Mouse (Mus musculus) liver, adult 2 months (tissue): ENCODE results near the gene Rbm7. TPM values are rescaled to one million over a fixed set of nuclear protein-coding genes. Genes with fewer than 3 reads are reported as not detected.
"Not testable (repeated sequence)": the region's sequence is repeated elsewhere in the genome, so short reads cannot be mapped to it uniquely, and the experiment has no call there.

Experiments
- DNase-seq: peaks from one replicate; pipeline ENCODE4 v3.0.0-alpha.2; 2011; ENCODE audit warnings: low read depth, low spot score; ENCODE audit errors: extremely low read depth
- H3K27ac ChIP-seq: fragments of 200-500 bp; replicated peaks from 2 replicates; pipeline ENCODE4 v1.5.1; 2012; ENCODE audit warnings: low read depth, mild to moderate bottlenecking, control low read depth, inconsistent platforms, low read length; ENCODE audit not compliant: insufficient read depth
- H3K27me3 ChIP-seq: fragments of 200-500 bp; 2 replicates; pipeline ENCODE4 v1.6.1; 2012; ENCODE audit warnings: mild to moderate bottlenecking, moderate library complexity, low read length, inconsistent platforms; ENCODE audit not compliant: control insufficient read depth, insufficient read depth
- H3K36me3 ChIP-seq: fragments of 200-500 bp; 2 replicates; pipeline ENCODE4 v1.6.1; 2012; ENCODE audit warnings: low read length, inconsistent platforms; ENCODE audit not compliant: control insufficient read depth, insufficient read depth
- H3K4me1 ChIP-seq: fragments of 200-500 bp; 2 replicates; pipeline ENCODE4 v1.6.1; 2011; ENCODE audit warnings: low read length; ENCODE audit not compliant: control insufficient read depth, insufficient read depth
- H3K4me3 ChIP-seq: fragments of 200-500 bp; 2 replicates; pipeline ENCODE4 v1.5.1; 2011; ENCODE audit warnings: low read depth, mild to moderate bottlenecking, control low read depth, low read length, moderate library complexity; ENCODE audit not compliant: insufficient read depth
- H3K79me2 ChIP-seq: fragments of 200-500 bp; 2 replicates; pipeline ENCODE4 v1.6.1; 2012; ENCODE audit warnings: inconsistent platforms, mild to moderate bottlenecking, low read length, moderate library complexity; ENCODE audit not compliant: control insufficient read depth, insufficient read depth
- H3K9ac ChIP-seq: fragments of 200-500 bp; 2 replicates; pipeline ENCODE4 v1.6.1; 2012; ENCODE audit warnings: low read depth, mild to moderate bottlenecking, control low read depth, inconsistent platforms, low read length
- CTCF ChIP-seq: fragments of 200-500 bp; IDR thresholded peaks from 2 replicates; pipeline ENCODE4 v1.5.1; 2011; ENCODE audit warnings: low read depth, low read length, control low read depth
- POLR2A ChIP-seq: fragments of 200-500 bp; IDR thresholded peaks from 2 replicates; pipeline ENCODE4 v1.6.1; 2011; ENCODE audit warnings: low read length, control low read depth; ENCODE audit not compliant: insufficient read depth; ENCODE audit errors: extremely low read depth
- WGBS: fragments of 180-500 bp; shearing (Covaris S2); methylation state at CpG from one replicate; pipeline ENCODE4 v1.1.7; 2018; 5-methylcytosine and 5-hydroxymethylcytosine counted together
- polyA plus RNA-seq: library from polyadenylated mRNA; depleted of rRNA; stranded (reverse); fragments of >200 nt; gene quantifications from 2 replicates; pipeline ENCODE4 v1.2.3, GENCODE M21; 2012
- total RNA-seq: library from RNA; depleted of rRNA; stranded (reverse); fragments of >200 nt; gene quantifications from 2 replicates; pipeline ENCODE4 v1.2.3, GENCODE M21; 2014

Rbm7 gene
- total and polyA plus RNA-seq, 2 experiments = 17.9 to 57.7 TPM

DNA sequence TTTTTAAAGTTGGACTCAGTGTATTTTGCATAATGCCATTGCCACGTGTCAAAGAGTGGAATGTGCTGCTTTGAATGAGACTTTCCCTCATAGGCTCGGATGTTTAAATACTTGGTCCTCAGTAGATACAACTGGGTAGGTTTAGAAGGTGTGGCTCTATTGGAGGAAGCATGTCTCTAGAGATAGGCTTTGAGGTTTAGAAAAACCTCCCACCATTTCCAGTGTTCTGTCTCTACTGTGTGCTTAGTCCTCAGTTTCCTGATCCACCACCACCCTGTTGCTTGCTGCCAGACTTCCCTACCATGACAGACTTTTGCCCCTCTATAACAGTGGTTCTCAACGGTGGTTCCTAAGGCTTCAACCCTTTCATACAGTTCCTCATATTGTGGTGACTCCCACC lies 37.1 kb upstream of the Rbm7 start:
- H3K36me3 ChIP-seq = no peaks in the 10 kb centered on the region
- H3K79me2 ChIP-seq = no peaks in the 10 kb centered on the region
- no peak overlapping the region for H3K9ac ChIP-seq
- no peak overlapping the region for H3K4me3 ChIP-seq
- H3K27ac ChIP-seq = no peak overlapping the region
- H3K4me1 ChIP-seq = no peaks in the 10 kb centered on the region
- DNase-seq = no peak
- WGBS = 74% methylated on average over 3 of the region's 3 CpGs
- H3K27me3 ChIP-seq = no peaks in the 10 kb centered on the region
- TF ChIP-seq CTCF (no peak), POLR2A (no peak)

DNA sequence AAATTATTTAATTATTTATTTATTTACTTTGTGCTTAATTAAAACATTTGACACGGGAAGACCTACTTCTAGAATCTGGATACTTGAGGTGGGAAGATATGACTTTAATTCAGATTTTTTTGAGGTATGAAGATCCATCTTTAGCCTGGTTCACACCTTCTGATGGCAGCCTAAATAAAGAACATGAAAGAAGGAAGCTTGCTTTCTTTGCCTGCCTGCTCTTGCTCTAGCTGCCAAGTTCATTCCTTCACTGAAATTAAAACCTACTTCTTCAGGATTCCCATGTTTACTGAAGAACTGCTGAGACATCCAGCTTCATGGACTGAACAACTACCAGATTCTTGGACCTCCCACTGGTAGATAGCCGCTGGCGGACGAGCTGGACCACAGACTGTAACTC lies 36.2 kb upstream of the Rbm7 start:
- H3K9ac ChIP-seq = no peak overlapping the region
- H3K79me2 ChIP-seq = no peaks in the 10 kb centered on the region
- H3K4me1 ChIP-seq = no peaks in the 10 kb centered on the region
- H3K36me3 ChIP-seq = no peaks in the 10 kb centered on the region
- TF ChIP-seq POLR2A = no peak
- no peak for TF ChIP-seq CTCF
- WGBS = 87% methylated on average over 4 of the region's 4 CpGs
- H3K4me3 ChIP-seq = no peak overlapping the region
- no peak overlapping the region for H3K27ac ChIP-seq
- no peak for DNase-seq
- no peaks in the 10 kb centered on the region for H3K27me3 ChIP-seq

DNA sequence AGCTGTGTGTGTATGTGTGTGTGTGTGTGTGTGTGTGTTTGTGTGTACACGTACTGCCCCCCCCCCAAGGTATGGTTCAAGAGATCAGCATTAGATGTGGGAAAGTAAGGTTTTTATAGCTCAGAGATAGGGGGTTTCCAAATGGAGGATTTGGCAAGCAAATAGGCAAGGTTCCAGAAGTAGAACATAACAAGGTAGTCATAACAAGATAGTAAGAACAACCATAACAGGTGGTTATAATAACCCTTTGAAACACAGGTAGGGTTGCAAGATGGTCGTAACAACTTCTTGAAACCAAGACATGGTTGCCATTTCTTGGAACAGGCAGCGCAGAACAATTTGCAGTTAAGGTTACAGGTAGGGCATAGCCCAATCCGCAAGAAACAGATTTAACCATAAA lies 31.4 kb upstream of the Rbm7 start:
- DNase-seq = no peak
- TF ChIP-seq CTCF (no peak), POLR2A (no peak)
- Histone ChIP-seq H3K9ac (no peak overlapping the region), H3K27me3 (no peaks in the 10 kb centered on the region), H3K36me3 (no peaks in the 10 kb centered on the region), H3K4me3 (no peak overlapping the region), H3K27ac (no peak overlapping the region), H3K4me1 (no peaks in the 10 kb centered on the region), H3K79me2 (no peaks in the 10 kb centered on the region)
- WGBS = 95% methylated on average over 4 of the region's 4 CpGs

DNA sequence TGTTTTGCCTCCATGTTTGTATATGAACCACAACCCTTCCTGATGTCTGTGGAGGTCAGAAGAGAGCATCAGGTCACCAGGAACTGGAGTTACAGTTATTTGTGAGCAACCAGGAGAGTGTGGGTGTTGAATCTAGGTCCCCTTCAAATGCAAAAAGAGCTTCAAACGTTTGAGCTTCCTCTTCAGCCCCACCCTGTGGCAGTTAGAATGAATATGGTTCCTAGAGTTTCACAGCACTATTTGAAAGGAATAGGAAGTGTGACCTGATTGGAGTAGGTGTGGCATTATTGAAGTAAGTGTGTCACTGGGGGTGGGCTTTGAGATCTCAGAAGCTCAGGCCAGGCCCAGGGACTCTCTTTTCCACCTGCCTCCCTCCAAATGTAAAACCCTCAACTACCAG lies 30.5 kb upstream of the Rbm7 start:
- Histone ChIP-seq H3K36me3 (no peaks in the 10 kb centered on the region), H3K27ac (no peak overlapping the region), H3K4me1 (no peaks in the 10 kb centered on the region), H3K79me2 (no peaks in the 10 kb centered on the region), H3K27me3 (no peaks in the 10 kb centered on the region), H3K9ac (no peak overlapping the region), H3K4me3 (no peak overlapping the region)
- DNase-seq = no peak
- no peak for TF ChIP-seq POLR2A
- no peak for TF ChIP-seq CTCF
- 16% methylated on average over 1 of the region's 1 CpGs for WGBS

DNA sequence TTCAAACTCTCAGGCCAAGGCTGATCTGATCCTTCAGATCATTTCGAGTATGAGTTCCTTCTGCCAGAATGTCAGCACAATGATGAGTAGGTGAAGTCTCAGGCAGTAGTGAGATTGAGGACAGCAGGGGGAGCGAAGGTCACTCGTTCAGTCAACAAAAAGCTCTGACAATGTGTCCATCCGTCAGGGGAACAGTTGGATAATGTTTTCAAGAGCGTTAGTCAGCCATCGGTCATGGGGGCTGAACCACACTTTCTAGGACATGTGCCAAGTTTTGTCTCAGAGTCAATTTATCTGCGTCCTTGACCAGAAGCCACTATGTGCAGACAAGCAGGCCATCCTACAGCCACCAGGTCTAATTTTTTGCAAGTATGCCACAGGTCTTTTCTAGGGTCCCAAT lies 25.3 kb upstream of the Rbm7 start:
- H3K27ac ChIP-seq, DNase-seq, H3K9ac ChIP-seq, H3K79me2 ChIP-seq, H3K4me1 ChIP-seq, H3K36me3 ChIP-seq, H3K4me3 ChIP-seq, H3K27me3 ChIP-seq: not testable (repeated sequence)
- 7% methylated on average over 5 of the region's 7 CpGs for WGBS

DNA sequence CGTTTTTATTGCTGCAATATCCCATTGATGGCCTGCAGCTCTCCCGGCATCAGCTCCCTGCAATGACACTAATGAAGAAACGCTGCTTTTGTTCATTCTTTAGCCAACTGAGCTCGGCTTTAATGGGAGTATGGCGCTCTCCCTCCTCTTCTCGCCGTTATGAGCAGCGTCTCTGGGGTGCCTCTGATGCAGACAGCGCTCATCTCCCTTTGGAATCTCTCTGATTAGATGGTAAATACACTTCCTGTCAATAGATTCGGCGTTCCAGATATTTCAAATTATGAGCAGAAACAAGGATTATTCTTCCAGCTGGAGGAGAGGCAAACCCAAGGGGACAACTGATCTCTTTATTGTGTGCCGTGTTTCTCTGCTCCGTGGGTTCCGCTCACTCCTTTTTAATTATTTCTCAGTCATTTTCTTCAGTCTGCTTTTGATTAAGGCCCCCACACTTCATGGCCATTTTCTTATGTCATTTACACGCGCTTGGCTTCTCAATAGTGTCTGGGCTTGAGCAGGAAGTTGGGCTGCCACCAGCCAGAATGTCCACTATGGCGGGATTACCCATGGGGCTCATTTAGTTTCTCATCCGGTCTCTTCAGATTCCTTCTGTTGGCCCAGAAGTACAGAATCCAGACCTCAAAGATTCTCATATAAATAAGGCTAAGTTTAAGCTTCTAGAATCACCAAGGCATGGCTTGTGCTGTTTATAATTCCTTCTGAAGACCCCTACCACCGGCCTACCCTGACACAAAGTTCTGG lies 22.5 kb upstream of the Rbm7 start:
- 88% methylated on average over 19 of the region's 19 CpGs for WGBS
- Histone ChIP-seq H3K27me3 (no peaks in the 10 kb centered on the region), H3K36me3 (no peaks in the 10 kb centered on the region), H3K27ac (no peak overlapping the region), H3K79me2 (no peaks in the 10 kb centered on the region), H3K4me3 (no peak overlapping the region), H3K4me1 (no peaks in the 10 kb centered on the region), H3K9ac (no peak overlapping the region)
- no peak for DNase-seq
- TF ChIP-seq CTCF = no peak
- TF ChIP-seq POLR2A = no peak
